Mouse (Mus musculus) CH12.LX (cell line): ENCODE measurements around the gene Tanc2. TPM values are rescaled to one million over a fixed set of nuclear protein-coding genes. Genes with fewer than 3 reads are reported as not detected.

Experiments used
- DNase-seq: peaks from one replicate; pipeline ENCODE4 v3.0.0-alpha.2; 2013; ENCODE audit errors: extremely low read depth
- H3K27ac ChIP-seq: 2 replicates; pipeline ENCODE4 v1.5.1; 2012; ENCODE audit warnings: low read depth, mild to moderate bottlenecking, control low read depth, moderate library complexity; ENCODE audit not compliant: insufficient read depth
- H3K27me3 ChIP-seq: replicated peaks from 2 replicates; pipeline ENCODE3; 2012; ENCODE audit warnings: inconsistent platforms
- H3K36me3 ChIP-seq, 2 experiments: replicated peaks in 1 of 2; 2 replicates each; pipeline versions ENCODE3 to v1.6.1; 2012; ENCODE audit warnings: inconsistent platforms in 1 of 2, low read length in 1 of 2, mild to moderate bottlenecking in 1 of 2, mixed read lengths in 1 of 2, moderate library complexity in 1 of 2; ENCODE audit not compliant: control insufficient read depth in 1 of 2, insufficient read depth in 1 of 2
- H3K4me1 ChIP-seq, 2 experiments: 2 replicates each; pipeline ENCODE4 v1.6.1; 2012; ENCODE audit warnings: inconsistent platforms in 1 of 2, moderate library complexity in 1 of 2; ENCODE audit not compliant: insufficient read depth in 2 of 2, control insufficient read depth in 1 of 2
- H3K4me2 ChIP-seq: 2 replicates; pipeline ENCODE4 v1.6.1; 2012; ENCODE audit warnings: low read depth, mild to moderate bottlenecking, control low read depth; ENCODE audit not compliant: poor library complexity, insufficient read depth, severe bottlenecking
- H3K4me3 ChIP-seq, 3 experiments: fragments of 150-350 bp in 1 of 3; sonication (generic) in 1 of 3; replicated peaks in 1 of 3; 2 replicates each; pipeline versions ENCODE3 to v1.5.1; 2011 to 2012; ENCODE audit warnings: low read depth in 2 of 3, low read length in 2 of 3, mild to moderate bottlenecking in 2 of 3, moderate library complexity in 2 of 3, control low read depth in 1 of 3, improper control_type of control experiment in 1 of 3, inconsistent platforms in 1 of 3, mixed read lengths in 1 of 3; ENCODE audit not compliant: poor library complexity in 1 of 3
- H3K79me2 ChIP-seq: replicated peaks from 2 replicates; pipeline ENCODE4 v1.6.1; 2012; ENCODE audit warnings: mild to moderate bottlenecking, moderate library complexity; ENCODE audit not compliant: control insufficient read depth, poor library complexity, insufficient read depth, severe bottlenecking; ENCODE audit errors: extremely low read depth
- H3K9ac ChIP-seq: 2 replicates; pipeline ENCODE4 v1.6.1; 2012; ENCODE audit warnings: low read depth, mild to moderate bottlenecking, control low read depth, moderate library complexity; ENCODE audit not compliant: insufficient read depth
- H3K9me3 ChIP-seq: replicated peaks from 2 replicates; pipeline ENCODE3; 2012; ENCODE audit warnings: low read length, inconsistent platforms, mixed read lengths
- BHLHE40 ChIP-seq: IDR thresholded peaks from 2 replicates; pipeline ENCODE4 v1.6.1; 2011; ENCODE audit warnings: mild to moderate bottlenecking, low read depth, low read length, improper control_type of control experiment
- CHD2 ChIP-seq: IDR thresholded peaks from 2 replicates; pipeline ENCODE4 v1.6.1; 2011; ENCODE audit warnings: low read length, improper control_type of control experiment
- CTCF ChIP-seq, 2 experiments: IDR thresholded peaks in 1 of 2; conservative IDR thresholded peaks in 1 of 2; 2 replicates each; pipeline ENCODE4 v1.5.1; 2011 to 2012; ENCODE audit warnings: low read depth in 2 of 2, low read length in 2 of 2, improper control_type of control experiment in 1 of 2, inconsistent platforms in 1 of 2, mild to moderate bottlenecking in 1 of 2, moderate library complexity in 1 of 2
- E2F4 ChIP-seq: IDR thresholded peaks from 2 replicates; pipeline ENCODE4 v1.6.1; 2011; ENCODE audit warnings: low read depth, low read length, improper control_type of control experiment; ENCODE audit not compliant: insufficient replicate concordance
- HCFC1 ChIP-seq: IDR thresholded peaks from 2 replicates; pipeline ENCODE4 v1.6.1; 2012; ENCODE audit warnings: low read depth, mild to moderate bottlenecking, inconsistent platforms, low read length, improper control_type of control experiment
- IRF4 ChIP-seq: IDR thresholded peaks from 2 replicates; pipeline ENCODE4 v1.6.1; 2014; ENCODE audit warnings: low read depth, mild to moderate bottlenecking, inconsistent platforms, low read length, improper control_type of control experiment
- KAT2A ChIP-seq: IDR thresholded peaks from 2 replicates; pipeline ENCODE4 v1.6.1; 2012; ENCODE audit warnings: low read length, improper control_type of control experiment, inconsistent platforms; ENCODE audit not compliant: insufficient replicate concordance
- MAFK ChIP-seq: IDR thresholded peaks from 2 replicates; pipeline ENCODE4 v1.6.1; 2011; ENCODE audit warnings: low read length, improper control_type of control experiment; ENCODE audit not compliant: insufficient replicate concordance
- MAZ ChIP-seq: IDR thresholded peaks from 2 replicates; pipeline ENCODE4 v1.6.1; 2012; ENCODE audit warnings: low read depth, mild to moderate bottlenecking, inconsistent platforms, low read length, improper control_type of control experiment, moderate library complexity
- NRF1 ChIP-seq: IDR thresholded peaks from 2 replicates; pipeline ENCODE4 v1.6.1; 2014; ENCODE audit warnings: low read depth, mild to moderate bottlenecking, inconsistent platforms, low read length, improper control_type of control experiment, moderate library complexity
- PAX5 ChIP-seq: IDR thresholded peaks from 2 replicates; pipeline ENCODE4 v1.6.1; 2012; ENCODE audit warnings: low read length, inconsistent platforms, mixed read lengths
- SMC3 ChIP-seq: IDR thresholded peaks from 2 replicates; pipeline ENCODE4 v1.6.1; 2011; ENCODE audit warnings: low read depth, low read length, improper control_type of control experiment
- TBP ChIP-seq: conservative IDR thresholded peaks from 2 replicates; pipeline ENCODE4 v1.6.1; 2011; ENCODE audit warnings: low read depth, low read length, improper control_type of control experiment
- USF1 ChIP-seq: IDR thresholded peaks from 2 replicates; pipeline ENCODE4 v1.6.1; 2014; ENCODE audit warnings: low read depth, mild to moderate bottlenecking, inconsistent platforms, low read length, improper control_type of control experiment
- ZNF384 ChIP-seq: IDR thresholded peaks from 2 replicates; pipeline ENCODE4 v1.6.1; 2012; ENCODE audit warnings: low read depth, low read length, improper control_type of control experiment, inconsistent platforms
- dilution Hi-C: fragments of 300-500 bp; cut with MboI; formaldehyde crosslinking; loops from 2 replicates; pipeline ENCODE4 v1.14.3; 2020; ENCODE audit warnings: low sequenced_read_pairs; ENCODE audit not compliant: extremely low pct_unique_long_range_greater_than_20kb, extremely low pct_ligation_motif_present
- in situ Hi-C: fragments of 300-500 bp; cut with MboI; formaldehyde crosslinking; loops from 3 replicates; pipeline ENCODE4 v1.14.3; 2019; ENCODE audit warnings: low sequenced_read_pairs, low pct_ligation_motif_present, low pct_unique_long_range_greater_than_20kb, mixed read lengths
- polyA plus RNA-seq: library from polyadenylated mRNA; unstranded; fragments of >175 nt; gene quantifications from 2 replicates; pipeline ENCODE4 v1.2.1, GENCODE M21; 2012; ENCODE audit warnings: low read depth; ENCODE audit not compliant: insufficient read length
- total RNA-seq, 2 experiments: library from RNA; depleted of rRNA; stranded (reverse); fragments of 300-350 nt in 1 of 2; fragments of >200 nt in 1 of 2; gene quantifications; 2 replicates each; pipeline ENCODE4 v1.2.3; 2012 to 2014

Tanc2 gene
- total and polyA plus RNA-seq, 3 experiments: 2.6 to 10.4 (median 3.2) TPM

DNA sequence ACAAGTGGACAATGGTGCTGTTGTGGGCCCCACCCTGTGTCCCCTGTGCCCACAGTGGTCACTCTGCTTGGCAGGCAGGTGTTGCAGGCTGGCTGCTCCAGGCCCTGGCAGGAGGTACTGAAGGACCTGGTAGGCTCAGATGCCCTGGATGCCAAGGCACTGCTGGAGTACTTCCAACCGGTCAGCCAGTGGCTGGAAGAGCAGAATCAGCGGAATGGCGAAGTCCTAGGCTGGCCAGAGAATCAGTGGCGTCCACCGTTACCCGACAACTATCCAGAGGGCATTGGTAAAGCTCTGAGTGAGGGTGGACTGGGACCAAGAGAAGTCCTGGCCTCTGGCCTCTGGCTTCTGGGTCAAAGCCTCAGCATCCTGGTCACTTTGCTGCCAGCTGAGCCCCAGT, 384.8 kb downstream of the Tanc2 start:
- no peak for DNase-seq

GRCm38 (mm10) chr11:105975050-105975449, 385.3 kb downstream of the Tanc2 start:
- Histone ChIP-seq H3K36me3 (no peaks in the 10 kb centered on the region), H3K79me2 (no peaks in the 10 kb centered on the region), H3K4me2 (no peak overlapping the region), H3K27ac (no peak overlapping the region), H3K27me3 (peaks cover 97% of the 10 kb centered on the region), H3K4me3 (no peak overlapping the region), H3K4me1 (no peaks in the 10 kb centered on the region), H3K9me3 (no peaks in the 10 kb centered on the region), H3K9ac (no peak overlapping the region)
- TF ChIP-seq SMC3: no peak
- peak; percentile 29 for TF ChIP-seq USF1
- no peak for TF ChIP-seq CTCF (conservative IDR thresholded peaks at IDR 0.05 in 1 of 2, IDR thresholded peaks at IDR 0.05 in 1 of 2; ENCODE audit: low read depth in 2 of 2, low read length in 2 of 2)
- TF ChIP-seq ZNF384: no peak
- TF ChIP-seq PAX5: no peak
- TF ChIP-seq NRF1: no peak
- TF ChIP-seq E2F4: no peak
- dilution Hi-C loops (no loop called here), in situ Hi-C loops (no loop called here)
- no peak for DNase-seq

More for the DNA sequence above, 384.8 kb downstream of the Tanc2 start:
- Histone ChIP-seq H3K4me1 (no peaks in the 10 kb centered on the region), H3K4me3 (no peak overlapping the region), H3K79me2 (no peaks in the 10 kb centered on the region), H3K9me3 (no peaks in the 10 kb centered on the region), H3K27ac (no peak overlapping the region), H3K9ac (no peak overlapping the region), H3K36me3 (no peaks in the 10 kb centered on the region), H3K4me2 (no peak overlapping the region), H3K27me3 (peaks cover 96% of the 10 kb centered on the region)
- dilution Hi-C loops: no loop called here
- in situ Hi-C loops: no loop called here
- TF ChIP-seq HCFC1 (no peak), BHLHE40 (no peak), TBP (no peak)

GRCm38 (mm10) chr11:105975636-105976035, 385.9 kb downstream of the Tanc2 start:
- H3K36me3 ChIP-seq: no peaks in the 10 kb centered on the region
- H3K4me2 ChIP-seq: no peak overlapping the region
- H3K4me3 ChIP-seq: no peak overlapping the region
- TF ChIP-seq BHLHE40 (no peak), IRF4 (no peak), MAFK (no peak), KAT2A (no peak), CHD2 (no peak), MAZ (no peak)
- TF ChIP-seq, all 38 proteins: peak for 0
- Histone ChIP-seq H3K27ac (no peak overlapping the region), H3K27me3 (peaks cover 96% of the 10 kb centered on the region), H3K4me1 (no peaks in the 10 kb centered on the region), H3K79me2 (no peaks in the 10 kb centered on the region), H3K9ac (no peak overlapping the region), H3K9me3 (no peaks in the 10 kb centered on the region)
- dilution Hi-C loops (no loop called here), in situ Hi-C loops (no loop called here)
- no peak for DNase-seq
